Mouse (Mus musculus) limb, embryonic 10.5 days (tissue): ENCODE data around the gene Rarres1. TPM values are rescaled to one million over a fixed set of nuclear protein-coding genes. Genes with fewer than 3 reads are reported as not detected.
A peak's percentile ranks its signal among the peaks of the same experiment; 100 is the strongest.

Source experiments
- DNase-seq: peaks from one replicate; pipeline ENCODE4 v3.0.0-alpha.2; 2017; ENCODE audit warnings: low spot score
- H3K27ac ChIP-seq: fragments of 300-500 bp; sonication (generic); 2 replicates; pipeline ENCODE4 v1.5.1; 2016; ENCODE audit warnings: mild to moderate bottlenecking
- H3K27me3 ChIP-seq: fragments of 300-500 bp; sonication (generic); 2 replicates; pipeline ENCODE4 v1.6.1; 2016; ENCODE audit warnings: low read depth, mild to moderate bottlenecking; ENCODE audit not compliant: poor library complexity, severe bottlenecking
- H3K36me3 ChIP-seq: fragments of 300-500 bp; sonication (generic); 2 replicates; pipeline ENCODE4 v1.6.1; 2016; ENCODE audit warnings: mild to moderate bottlenecking, moderate library complexity
- H3K4me1 ChIP-seq: fragments of 300-500 bp; sonication (generic); 2 replicates; pipeline ENCODE4 v1.6.1; 2016
- H3K4me3 ChIP-seq: fragments of 300-500 bp; sonication (generic); 2 replicates; pipeline ENCODE4 v1.5.1; 2016; ENCODE audit warnings: mild to moderate bottlenecking, moderate library complexity
- H3K9me3 ChIP-seq: fragments of 300-500 bp; sonication (generic); replicated peaks from 2 replicates; pipeline ENCODE4 v1.6.1; 2016; ENCODE audit warnings: mild to moderate bottlenecking
- WGBS: fragments of 180-500 bp; shearing (Covaris S2); methylation state at CpG from one replicate; pipeline ENCODE4 v1.1.7; 2016; 5-methylcytosine and 5-hydroxymethylcytosine counted together
- polyA plus RNA-seq: library from polyadenylated mRNA; unstranded; fragments of >200 nt; fragmentation: Nextera tagmentation; extraction: Ambion mirVana; gene quantifications from 2 replicates; pipeline ENCODE4 v1.2.1, GENCODE M21; 2016

Gene Rarres1
- polyA plus RNA-seq, 1 experiment from 2014 or later, result 5.5 TPM

DNA sequence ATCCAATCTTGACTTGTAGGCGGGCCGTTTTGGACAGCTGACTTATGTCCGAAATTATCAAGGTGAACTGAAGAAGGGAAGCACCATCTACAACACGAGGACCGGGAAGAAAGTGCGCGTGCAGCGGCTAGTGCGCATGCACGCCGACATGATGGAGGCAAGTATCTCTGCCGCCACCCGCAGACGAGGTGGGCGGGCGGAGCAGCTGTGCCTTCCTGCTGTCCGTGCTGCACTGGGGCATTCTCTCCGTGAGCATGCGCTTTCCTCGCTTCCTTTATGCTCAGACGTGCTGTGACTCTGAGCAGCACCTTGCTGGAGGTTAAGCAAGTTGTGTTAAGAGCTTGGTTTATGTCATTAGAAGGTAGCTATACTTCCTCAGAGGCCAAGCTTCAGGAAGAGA, 65.7 kb downstream of the Rarres1 start:
- no peak for DNase-seq
- WGBS, result 94% methylated on average over 21 of the region's 21 CpGs
- Histone ChIP-seq H3K4me3 (no peak overlapping the region), H3K4me1 (no peaks in the 10 kb centered on the region), H3K27me3 (no peaks in the 10 kb centered on the region), H3K27ac (no peak overlapping the region), H3K9me3 (no peaks in the 10 kb centered on the region), H3K36me3 (peaks cover 95% of the 10 kb centered on the region)

DNA sequence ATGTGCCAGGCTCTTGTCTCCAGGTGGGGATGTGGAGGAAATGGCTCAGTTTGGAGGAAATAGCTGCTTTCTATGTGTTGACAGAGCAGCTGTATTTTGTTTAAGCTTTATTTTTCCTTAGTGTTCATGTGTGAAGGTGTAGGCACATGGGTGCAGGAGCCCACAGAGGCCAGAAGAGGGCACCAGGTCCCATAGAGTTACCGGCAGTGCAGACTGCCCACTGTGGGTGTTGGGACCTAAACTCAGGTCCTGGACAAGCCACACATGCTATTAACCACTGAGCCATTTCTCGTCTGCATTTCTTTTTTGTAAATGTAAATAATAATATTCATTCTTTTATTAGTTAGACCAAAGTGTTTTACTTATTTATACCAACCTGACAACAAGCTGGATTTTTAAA, 68.2 kb downstream of the Rarres1 start:
- Histone ChIP-seq H3K27ac (no peak overlapping the region), H3K9me3 (no peaks in the 10 kb centered on the region), H3K4me3 (no peak overlapping the region), H3K4me1 (no peaks in the 10 kb centered on the region), H3K27me3 (no peaks in the 10 kb centered on the region), H3K36me3 (peaks cover 91% of the 10 kb centered on the region)
- no peak for DNase-seq
- WGBS, result 95% methylated on average over 2 of the region's 2 CpGs

DNA sequence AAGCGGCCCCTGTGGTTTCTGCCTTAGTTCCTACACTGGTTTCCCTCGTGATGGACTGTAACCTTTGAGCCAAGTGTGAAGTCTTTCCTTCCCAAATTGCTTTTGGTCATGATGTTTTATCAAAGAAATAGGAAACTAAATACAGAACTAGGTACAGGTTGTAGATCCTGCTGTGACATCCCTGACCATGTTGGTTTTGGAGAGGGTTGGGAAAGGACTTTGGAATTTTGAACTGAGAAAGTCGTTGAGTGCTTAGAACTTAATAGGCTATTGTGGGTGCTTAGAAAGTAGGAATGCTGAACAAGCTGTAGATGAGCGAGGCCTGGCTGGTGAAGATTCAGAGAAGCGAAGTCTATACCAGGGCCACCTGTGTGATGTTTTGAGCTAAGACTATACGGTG, 81.3 kb downstream of the Rarres1 start:
- Histone ChIP-seq H3K9me3 (no peaks in the 10 kb centered on the region), H3K27ac (no peak overlapping the region), H3K36me3 (peaks cover 73% of the 10 kb centered on the region), H3K4me3 (no peak overlapping the region), H3K4me1 (peaks cover 9% of the 10 kb centered on the region), H3K27me3 (no peaks in the 10 kb centered on the region)
- WGBS, result 92% methylated on average over 6 of the region's 6 CpGs
- DNase-seq, result no peak

DNA sequence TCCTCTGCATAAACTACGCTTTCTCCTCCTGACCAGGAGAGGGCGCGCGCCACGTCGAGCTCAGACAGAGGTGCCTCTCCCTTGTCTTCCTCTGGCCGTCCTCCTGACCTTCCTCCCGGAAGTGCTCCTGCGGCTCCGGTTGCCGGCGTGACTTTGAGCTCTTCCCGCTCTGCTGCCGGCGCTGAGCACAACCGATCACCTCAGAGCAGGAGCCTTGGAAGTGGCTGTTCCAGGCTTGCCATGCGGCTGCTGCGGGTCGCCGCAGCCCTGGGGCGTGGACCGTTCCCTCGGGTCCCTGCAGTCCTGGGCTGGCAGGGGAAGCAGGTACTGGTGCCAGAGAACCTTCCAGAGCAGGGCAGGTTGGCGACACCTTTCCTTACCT, 85.3 kb downstream of the Rarres1 start, which contains the start of gene Gfm1:
TSS of gene Gfm1 (plus strand) at position 98 of the 382 bp plus-strand sequence.
- peak within 1 kb of the TSS; percentile 87 for H3K27ac ChIP-seq
- no peaks in the 10 kb centered on the region for H3K27me3 ChIP-seq
- peaks cover 9% of the 10 kb centered on the region for H3K4me1 ChIP-seq
- peaks cover 34% of the 10 kb centered on the region for H3K36me3 ChIP-seq
- peak within 1 kb of the TSS; percentile 90 for H3K4me3 ChIP-seq
- WGBS, result 1% methylated on average over 24 of the region's 24 CpGs
- DNase-seq, result peak; percentile 91
- H3K9me3 ChIP-seq, result peaks cover 8% of the 10 kb centered on the region; the same call in 1 of the 2 replicates

DNA sequence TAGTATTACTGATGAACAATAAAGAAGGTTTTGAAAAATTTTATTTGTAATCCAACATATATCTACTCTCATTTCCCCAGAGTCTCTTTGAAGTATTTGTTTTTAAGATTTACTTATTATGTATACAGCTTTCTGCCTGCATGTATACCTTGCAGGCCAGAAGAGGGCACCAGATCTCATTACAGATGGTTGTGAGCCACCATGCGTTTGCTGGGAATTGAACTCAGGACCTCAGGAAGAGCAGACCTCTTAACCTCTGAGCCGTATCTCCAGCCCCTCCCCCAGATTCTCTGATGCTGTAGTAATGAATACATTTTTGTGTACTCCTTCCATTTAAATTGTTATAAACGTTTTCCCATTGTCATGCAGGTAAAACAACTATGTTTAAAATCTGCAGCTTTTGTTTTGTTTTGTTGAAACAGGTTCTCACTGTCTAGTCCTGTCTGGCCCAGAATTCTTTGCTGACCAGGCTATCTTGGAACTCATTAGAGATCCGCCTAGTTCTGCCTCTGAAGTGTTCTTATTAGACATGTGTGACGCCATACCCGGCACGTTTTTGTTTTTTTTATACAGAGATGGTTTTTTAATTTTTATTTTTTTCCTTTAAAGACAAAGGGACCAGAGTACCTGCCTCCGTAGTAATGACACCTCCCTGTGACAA, 85.9 kb downstream of the Rarres1 start:
- Histone ChIP-seq H3K27ac (no peak overlapping the region), H3K4me3 (peak overlapping the region; percentile 90), H3K4me1 (peaks cover 9% of the 10 kb centered on the region), H3K27me3 (no peaks in the 10 kb centered on the region), H3K36me3 (peaks cover 29% of the 10 kb centered on the region), H3K9me3 (peaks cover 8% of the 10 kb centered on the region; the same call in 1 of the 2 replicates)
- no peak for DNase-seq
- WGBS, result 37% methylated on average over 8 of the region's 8 CpGs

Other genes starting within 250 kb of the Rarres1 start
- gene Mlf1, start 141.4 kb downstream of the Rarres1 start, polyA plus RNA-seq, result 22.2 and 23.3 TPM in 2 replicates
- not detected in 2 replicates for gene Gm17402, start 140.4 kb downstream of the Rarres1 start, polyA plus RNA-seq
- gene Gfm1, start 85.4 kb downstream of the Rarres1 start, polyA plus RNA-seq, result 61.9 and 63.4 TPM in 2 replicates
- gene Lxn, start 51.6 kb downstream of the Rarres1 start, polyA plus RNA-seq, result 70.5 and 97.8 TPM in 2 replicates
- gene Mfsd1, start 67.2 kb upstream of the Rarres1 start, polyA plus RNA-seq, result 59.7 and 61.5 TPM in 2 replicates